Mouse (Mus musculus) neural tube, embryonic 14.5 days (tissue): ENCODE results near the gene Ube2l6. TPM values are rescaled to one million over a fixed set of nuclear protein-coding genes. Genes with fewer than 3 reads are reported as not detected.

Source experiments
- ATAC-seq: fragments of 200-750 bp; cut with Nextera tagmentation; 2 replicates; pipeline ENCODE4 v1.8.0; 2017; ENCODE audit warnings: low read depth, mild to moderate bottlenecking, moderate TSS enrichment, moderate library complexity
- H3K27ac ChIP-seq: fragments of 300-500 bp; sonication (generic); 2 replicates; pipeline ENCODE4 v1.5.1; 2014; ENCODE audit warnings: low read depth, mild to moderate bottlenecking, control low read depth, low read length, moderate library complexity, mixed read lengths
- H3K27me3 ChIP-seq: fragments of 300-500 bp; sonication (generic); 2 replicates; pipeline ENCODE4 v1.6.1; 2014; ENCODE audit warnings: low read length; ENCODE audit not compliant: control insufficient read depth, insufficient read depth
- H3K36me3 ChIP-seq: fragments of 300-500 bp; sonication (generic); 2 replicates; pipeline ENCODE4 v1.6.1; 2014; ENCODE audit warnings: low read length, mixed read lengths; ENCODE audit not compliant: control insufficient read depth, insufficient read depth
- H3K4me1 ChIP-seq: fragments of 300-500 bp; sonication (generic); 2 replicates; pipeline ENCODE4 v1.6.1; 2014; ENCODE audit warnings: low read length; ENCODE audit not compliant: control insufficient read depth, insufficient read depth
- H3K4me2 ChIP-seq: fragments of 300-500 bp; sonication (generic); 2 replicates; pipeline ENCODE4 v1.6.1; 2014; ENCODE audit warnings: mild to moderate bottlenecking, low read depth, low read length, control low read depth
- H3K4me3 ChIP-seq: fragments of 300-500 bp; sonication (generic); 2 replicates; pipeline ENCODE4 v1.5.1; 2014; ENCODE audit warnings: low read depth, low read length, control low read depth, mixed read lengths
- H3K9ac ChIP-seq: fragments of 300-500 bp; sonication (generic); replicated peaks from 2 replicates; pipeline ENCODE4 v1.6.1; 2014; ENCODE audit warnings: low read depth, mild to moderate bottlenecking, control low read depth, low read length, mixed read lengths
- H3K9me3 ChIP-seq: fragments of 300-500 bp; sonication (generic); 2 replicates; pipeline ENCODE4 v1.6.1; 2016; ENCODE audit warnings: low read length; ENCODE audit not compliant: control insufficient read depth
- WGBS: fragments of 180-500 bp; shearing (Covaris S2); extraction: QIAGEN DNeasy Blood & Tissue Kit; methylation state at CpG from one replicate; pipeline ENCODE4 v1.1.7; 2014; 5-methylcytosine and 5-hydroxymethylcytosine counted together
- polyA plus RNA-seq: library from polyadenylated mRNA; unstranded; fragments of >200 nt; fragmentation: Nextera tagmentation; extraction: Ambion mirVana; gene quantifications from 2 replicates; pipeline ENCODE4 v1.2.1, GENCODE M21; 2014

Gene Ube2l6
- polyA plus RNA-seq, 1 experiment from 2014 or later = 16.3 TPM

DNA sequence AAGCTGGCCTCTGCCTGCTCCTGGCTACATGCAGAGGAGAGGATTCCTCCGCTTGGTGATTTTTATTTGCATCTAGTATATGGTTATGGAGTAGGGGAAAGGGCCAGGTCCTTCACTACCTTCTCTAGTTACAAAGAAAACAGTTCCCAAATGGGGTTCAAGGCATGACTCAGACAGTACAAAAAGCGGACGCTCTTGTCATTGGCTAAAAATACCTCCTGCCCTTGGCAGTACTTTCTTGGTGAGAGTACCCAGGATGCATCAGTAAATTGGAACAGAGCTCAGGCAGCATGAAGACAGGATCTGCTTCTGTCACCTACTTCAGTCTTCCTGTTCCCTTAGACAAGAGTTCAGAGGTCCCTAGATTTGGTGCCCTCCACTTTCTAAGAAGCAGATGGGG is 21.2 kb downstream of the Ube2l6 start:
- no peak for ATAC-seq
- 71% methylated on average over 3 of the region's 3 CpGs for WGBS

GRCm38 (mm10) chr2:84822552-84822951 is 23.9 kb downstream of the Ube2l6 start, which contains the start of gene Smtnl1:
Gene Smtnl1, minus strand, starts transcription at chr2:84822652.
- no peak within 1 kb of the TSS for H3K4me2 ChIP-seq
- no peaks in the 10 kb centered on the region for H3K36me3 ChIP-seq
- H3K27me3 ChIP-seq = no peaks in the 10 kb centered on the region
- H3K9me3 ChIP-seq = no peaks in the 10 kb centered on the region
- ATAC-seq = no peak
- peaks cover 3% of the 10 kb centered on the region; the same call in 1 of the 2 replicates for H3K4me1 ChIP-seq
- H3K9ac ChIP-seq = no peak within 1 kb of the TSS
- H3K27ac ChIP-seq = no peak within 1 kb of the TSS
- no peak within 1 kb of the TSS for H3K4me3 ChIP-seq
- WGBS = 71% methylated on average over 13 of the region's 13 CpGs

More for the DNA sequence above, 21.2 kb downstream of the Ube2l6 start:
- H3K4me2 ChIP-seq = no peak overlapping the region
- no peak overlapping the region for H3K27ac ChIP-seq
- H3K4me3 ChIP-seq = no peak overlapping the region
- H3K9me3 ChIP-seq = no peaks in the 10 kb centered on the region
- H3K27me3 ChIP-seq = no peaks in the 10 kb centered on the region
- no peaks in the 10 kb centered on the region for H3K36me3 ChIP-seq
- H3K9ac ChIP-seq = no peak overlapping the region
- H3K4me1 ChIP-seq = no peaks in the 10 kb centered on the region

DNA sequence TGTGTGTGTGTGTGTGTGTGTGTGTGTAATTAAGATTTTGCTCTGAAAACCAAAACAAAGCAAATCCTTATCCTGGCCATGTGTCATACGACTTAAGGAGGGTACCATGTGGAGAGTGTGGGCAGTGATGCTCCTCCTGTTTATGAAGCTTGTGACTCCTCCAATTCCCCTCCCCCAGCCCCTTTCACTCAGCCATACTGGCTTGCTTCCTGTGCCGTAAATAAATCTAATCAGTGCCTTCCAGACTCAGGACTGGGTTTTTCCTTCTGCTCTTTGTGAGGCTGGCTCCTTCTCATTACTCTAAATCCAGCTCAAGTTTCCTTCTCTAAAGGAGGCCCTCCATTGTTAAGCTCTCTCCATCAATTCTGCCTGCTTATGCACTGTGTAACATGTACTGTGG is 24.6 kb downstream of the Ube2l6 start:
- ATAC-seq = no peak
- H3K36me3 ChIP-seq = no peaks in the 10 kb centered on the region
- WGBS = 50% methylated on average over 2 of the region's 2 CpGs
- H3K4me2 ChIP-seq = no peak overlapping the region
- no peak overlapping the region for H3K9ac ChIP-seq
- H3K27me3 ChIP-seq = no peaks in the 10 kb centered on the region
- H3K4me1 ChIP-seq = peaks cover 10% of the 10 kb centered on the region; the same call in 1 of the 2 replicates
- H3K27ac ChIP-seq = no peak overlapping the region
- no peak overlapping the region for H3K4me3 ChIP-seq
- H3K9me3 ChIP-seq = no peaks in the 10 kb centered on the region

DNA sequence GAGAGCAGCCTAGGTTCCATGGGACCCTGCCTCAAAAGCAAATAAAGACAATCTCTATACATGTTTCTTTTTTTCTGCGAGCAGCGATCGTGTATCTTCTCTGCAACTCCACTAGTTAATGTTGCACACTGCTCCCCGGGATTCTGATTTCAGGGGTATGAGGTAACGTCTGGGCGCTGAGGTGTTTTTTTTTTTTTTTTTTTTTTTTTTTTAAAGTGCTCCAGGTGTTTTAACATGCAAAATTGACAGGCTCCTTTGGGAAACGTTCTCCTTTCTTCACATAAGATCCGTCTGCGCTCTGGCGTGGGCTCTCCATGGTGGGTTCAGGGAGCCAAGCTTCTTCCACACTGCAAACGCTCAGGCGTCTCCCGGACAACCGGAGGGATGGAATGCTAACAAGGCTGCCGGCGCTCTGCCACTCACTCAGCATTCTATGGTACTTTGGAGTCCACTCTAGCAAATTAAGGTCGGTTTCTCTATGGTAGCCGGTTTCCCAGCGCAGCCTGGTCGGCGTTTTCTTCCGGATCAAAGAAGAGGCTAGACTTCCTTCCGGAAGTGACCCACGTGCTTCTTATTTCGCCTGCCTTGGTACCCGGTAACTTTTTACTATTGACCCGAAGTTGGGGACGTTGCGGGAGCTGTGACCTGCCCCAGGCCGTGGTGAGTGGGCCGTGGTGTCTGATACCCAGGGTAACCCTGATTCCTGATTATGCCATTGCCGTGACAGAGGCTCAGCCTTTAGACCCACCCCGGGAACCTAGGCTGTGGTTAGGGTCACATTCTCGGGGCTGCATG is 28.1 kb downstream of the Ube2l6 start, which contains the start of gene Timm10:
Gene Timm10, plus strand, starts transcription at position 510 of the 795 bp plus-strand sequence.
- H3K4me3 ChIP-seq = peak within 1 kb of the TSS; percentile 79
- peaks cover 10% of the 10 kb centered on the region; the same call in 1 of the 2 replicates for H3K4me1 ChIP-seq
- peak; percentile 94 for ATAC-seq
- no peaks in the 10 kb centered on the region for H3K36me3 ChIP-seq
- WGBS = under 1% methylated on average over 34 of the region's 34 CpGs
- H3K9me3 ChIP-seq = no peaks in the 10 kb centered on the region
- H3K9ac ChIP-seq = peak within 1 kb of the TSS; percentile 61
- H3K27ac ChIP-seq = no peak within 1 kb of the TSS; the same call in 1 of the 2 replicates
- no peaks in the 10 kb centered on the region for H3K27me3 ChIP-seq
- H3K4me2 ChIP-seq = peak within 1 kb of the TSS; percentile 77

DNA sequence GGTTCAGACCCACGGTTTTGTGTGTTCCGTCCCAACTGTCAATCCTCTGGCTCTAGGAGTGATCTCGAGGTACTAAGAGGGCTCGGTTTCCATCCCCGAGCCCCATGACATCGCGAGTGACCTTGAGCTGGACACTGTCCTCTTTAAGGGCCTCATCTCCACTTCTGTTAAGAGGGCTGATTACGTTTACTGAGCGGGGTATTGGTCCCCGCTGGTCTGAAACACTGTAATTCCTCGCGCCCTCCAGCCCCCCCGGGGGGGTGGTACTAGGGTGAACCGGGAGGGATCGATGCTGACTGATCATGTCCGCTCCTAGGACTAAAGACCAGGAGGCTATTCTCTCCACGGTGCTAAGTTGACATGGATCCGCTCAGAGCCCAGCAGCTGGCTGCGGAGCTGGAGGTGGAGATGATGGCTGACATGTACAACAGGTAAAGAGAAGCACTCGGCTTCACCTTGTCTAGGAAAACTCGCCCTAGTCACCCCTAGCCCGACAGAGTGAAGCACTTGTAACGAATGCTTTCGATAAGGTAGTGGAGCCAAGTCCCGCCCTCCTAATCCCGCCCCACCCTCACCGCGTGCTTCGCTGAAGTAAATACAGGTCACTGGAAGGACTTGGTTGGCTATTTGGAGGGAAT is 28.8 kb downstream of the Ube2l6 start:
- ATAC-seq = peak; percentile 29; the same call in 1 of the 2 replicates
- H3K27me3 ChIP-seq = no peaks in the 10 kb centered on the region
- no peak overlapping the region for H3K27ac ChIP-seq
- peak overlapping the region; percentile 79 for H3K4me3 ChIP-seq
- no peaks in the 10 kb centered on the region for H3K36me3 ChIP-seq
- H3K4me1 ChIP-seq = peaks cover 10% of the 10 kb centered on the region; the same call in 1 of the 2 replicates
- 1% methylated on average over 29 of the region's 29 CpGs for WGBS
- peak overlapping the region; percentile 61 for H3K9ac ChIP-seq
- H3K4me2 ChIP-seq = peak overlapping the region; percentile 77
- no peaks in the 10 kb centered on the region for H3K9me3 ChIP-seq

DNA sequence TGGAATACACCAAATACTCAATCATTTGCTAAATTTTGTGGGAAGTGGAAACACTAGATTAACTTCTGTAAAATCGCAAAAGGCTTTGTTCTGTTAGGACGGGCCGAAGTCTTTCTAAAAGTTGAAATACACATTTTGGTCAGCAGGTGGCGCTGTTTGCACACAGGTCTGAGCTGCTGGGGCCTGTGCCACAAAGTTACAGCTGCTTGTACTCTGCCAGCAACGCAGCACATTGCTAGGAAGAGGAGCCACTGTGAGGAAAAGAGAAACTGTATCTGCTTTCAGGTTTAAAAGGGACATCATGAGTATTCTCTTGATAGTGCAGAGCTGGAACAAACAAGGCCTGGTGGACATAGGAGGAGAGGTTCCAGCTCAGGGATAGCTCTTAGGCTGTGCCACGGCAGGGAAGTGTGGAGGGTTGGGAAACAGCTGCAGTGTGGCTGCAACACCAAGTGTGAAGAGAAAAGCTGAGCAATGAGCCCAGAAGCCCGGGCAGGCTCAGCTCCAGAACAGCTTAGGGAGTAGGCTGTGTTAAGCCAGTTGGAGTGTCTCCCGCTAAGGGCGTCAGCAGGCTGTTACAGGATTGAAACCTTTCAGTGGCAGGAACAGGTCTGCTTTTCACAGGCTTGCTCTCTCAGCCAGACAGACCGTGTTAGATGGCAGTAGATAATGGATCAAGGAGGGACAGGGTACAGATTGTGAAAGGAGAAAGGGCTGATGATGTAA is 33.2 kb downstream of the Ube2l6 start:
- H3K4me2 ChIP-seq = no peak overlapping the region
- no peaks in the 10 kb centered on the region for H3K27me3 ChIP-seq
- no peak overlapping the region for H3K27ac ChIP-seq
- H3K4me3 ChIP-seq = no peak overlapping the region
- no peaks in the 10 kb centered on the region for H3K36me3 ChIP-seq
- WGBS = 36% methylated on average over 10 of the region's 10 CpGs
- H3K9me3 ChIP-seq = no peaks in the 10 kb centered on the region
- peak; percentile 68 for ATAC-seq
- H3K9ac ChIP-seq = no peak overlapping the region; the same call in 1 of the 2 replicates
- H3K4me1 ChIP-seq = peaks cover 6% of the 10 kb centered on the region; the same call in 1 of the 2 replicates

DNA sequence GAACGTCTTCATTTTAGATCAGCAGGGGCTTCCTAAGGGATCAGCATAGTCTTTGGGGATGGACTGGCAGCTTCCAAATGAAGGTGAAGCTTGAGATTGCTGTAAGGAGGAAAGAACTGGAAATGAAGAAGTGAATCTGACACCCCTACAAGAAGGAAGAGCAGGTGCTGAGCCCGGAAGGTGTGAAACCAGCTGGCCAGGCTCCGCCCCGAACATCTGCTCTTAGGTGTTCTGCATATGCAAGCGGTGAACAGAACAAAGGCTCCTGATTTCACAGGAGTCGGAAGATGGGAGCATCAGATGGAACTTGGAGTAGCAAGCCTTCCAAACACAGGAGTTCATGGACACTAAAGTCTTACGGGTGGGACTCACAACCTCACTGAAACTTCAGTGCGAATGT is 38.5 kb downstream of the Ube2l6 start:
- no peak overlapping the region for H3K27ac ChIP-seq
- no peaks in the 10 kb centered on the region for H3K36me3 ChIP-seq
- 67% methylated on average over 8 of the region's 8 CpGs for WGBS
- no peak for ATAC-seq
- no peak overlapping the region for H3K4me2 ChIP-seq
- H3K9me3 ChIP-seq = no peaks in the 10 kb centered on the region
- peaks cover 27% of the 10 kb centered on the region; the same call in 1 of the 2 replicates for H3K27me3 ChIP-seq
- H3K9ac ChIP-seq = no peak overlapping the region
- peaks cover 15% of the 10 kb centered on the region for H3K4me1 ChIP-seq
- no peak overlapping the region for H3K4me3 ChIP-seq

DNA sequence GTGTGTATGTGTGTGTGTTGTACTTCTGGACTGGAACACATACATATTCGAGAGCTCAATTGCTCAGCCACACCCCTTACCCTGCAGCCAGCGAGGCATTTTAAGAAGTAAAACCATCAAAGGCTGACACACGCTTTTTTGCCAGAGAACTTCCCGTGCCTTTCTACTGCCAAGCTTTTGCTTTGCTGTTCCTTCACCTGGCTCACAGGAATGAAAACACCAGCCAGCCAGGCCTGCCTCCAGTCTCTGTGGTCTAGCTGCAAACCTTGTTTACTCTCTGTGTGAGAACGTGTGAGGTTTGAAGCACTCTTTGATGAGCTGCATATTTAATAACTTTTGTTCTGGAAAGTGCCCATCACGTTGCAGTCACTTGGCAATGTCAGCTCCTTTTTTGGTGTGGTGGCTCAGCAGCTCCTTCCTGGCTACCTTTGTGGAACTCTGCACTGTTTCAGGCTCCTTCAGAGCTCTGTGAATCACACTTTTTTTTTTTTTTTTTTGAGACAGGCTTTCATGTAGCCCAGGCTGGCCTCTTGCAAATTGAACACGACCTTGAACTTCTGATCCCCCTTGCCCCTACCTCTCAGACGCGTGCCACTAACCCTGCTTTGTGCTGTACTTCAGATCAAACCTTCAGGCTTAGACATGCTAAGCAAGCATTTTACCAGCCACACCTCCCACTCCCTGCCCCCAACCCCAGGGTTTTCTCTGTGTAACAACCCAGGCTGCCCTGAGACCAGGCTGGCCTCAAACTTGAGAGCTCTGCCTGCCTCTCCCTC is 39.4 kb downstream of the Ube2l6 start:
- Histone ChIP-seq H3K27ac (no peak overlapping the region), H3K27me3 (peaks cover 27% of the 10 kb centered on the region; the same call in 1 of the 2 replicates), H3K9me3 (no peaks in the 10 kb centered on the region), H3K36me3 (no peaks in the 10 kb centered on the region), H3K9ac (no peak overlapping the region), H3K4me1 (peaks cover 15% of the 10 kb centered on the region), H3K4me3 (no peak overlapping the region), H3K4me2 (no peak overlapping the region)
- ATAC-seq = no peak
- 34% methylated on average over 9 of the region's 9 CpGs for WGBS
